Mouse (Mus musculus) liver, adult 2 months (tissue): ENCODE results near the gene Dpyd.

Source experiments
- CTCF ChIP-seq: fragments of 200-500 bp; IDR thresholded peaks from 2 replicates; pipeline ENCODE4 v1.5.1; 2011; ENCODE audit warnings: low read depth, low read length, control low read depth
- POLR2A ChIP-seq: fragments of 200-500 bp; IDR thresholded peaks from 2 replicates; pipeline ENCODE4 v1.6.1; 2011; ENCODE audit warnings: low read length, control low read depth; ENCODE audit not compliant: insufficient read depth; ENCODE audit errors: extremely low read depth

- TF ChIP-seq POLR2A = no peak
- TF ChIP-seq CTCF = no peak
Observed at GRCm38 (mm10) chr3:119314693-119315092, 752.8 kb downstream of the Dpyd start.
